Mouse (Mus musculus) cerebellum, postnatal 14 days (tissue): ENCODE data around the gene Osr1.

Experiments
- DNase-seq, 2 experiments: peaks; one replicate each; pipeline ENCODE4 v3.0.0; 2021; ENCODE audit warnings: mixed read lengths in 2 of 2

Gene Osr1

DNA sequence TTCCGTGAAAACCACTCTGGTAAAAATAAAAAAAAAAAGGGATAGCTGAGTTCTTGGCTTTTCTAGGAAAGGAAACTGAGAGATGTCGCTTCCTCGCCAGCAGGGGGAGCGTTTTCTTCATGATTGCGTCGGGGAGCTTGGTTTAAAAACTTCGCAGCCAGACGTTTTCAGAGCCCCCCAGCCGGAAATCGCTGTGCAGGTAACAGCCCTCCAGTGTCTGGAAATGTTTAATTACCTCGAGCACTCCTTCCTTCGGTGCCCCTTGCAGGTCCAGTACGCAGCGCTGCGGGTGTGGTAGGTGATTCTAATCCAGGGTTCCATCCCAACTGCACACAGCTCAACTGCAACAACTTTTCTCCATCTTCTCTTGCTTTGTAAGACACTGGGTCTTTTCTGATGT lies at the start of gene Osr1:
TSS of gene Osr1 (plus strand) at position 146 of the 400 bp plus-strand sequence.
- DNase-seq, result peak; percentile 80 to 83

- DNase-seq, result no peak
Observed at GRCm38 (mm10) chr12:9550328-9550727, 19.6 kb upstream of the Osr1 start.

- DNase-seq, result no peak
Observed at GRCm38 (mm10) chr12:9564956-9565355, 5.0 kb upstream of the Osr1 start.

DNA sequence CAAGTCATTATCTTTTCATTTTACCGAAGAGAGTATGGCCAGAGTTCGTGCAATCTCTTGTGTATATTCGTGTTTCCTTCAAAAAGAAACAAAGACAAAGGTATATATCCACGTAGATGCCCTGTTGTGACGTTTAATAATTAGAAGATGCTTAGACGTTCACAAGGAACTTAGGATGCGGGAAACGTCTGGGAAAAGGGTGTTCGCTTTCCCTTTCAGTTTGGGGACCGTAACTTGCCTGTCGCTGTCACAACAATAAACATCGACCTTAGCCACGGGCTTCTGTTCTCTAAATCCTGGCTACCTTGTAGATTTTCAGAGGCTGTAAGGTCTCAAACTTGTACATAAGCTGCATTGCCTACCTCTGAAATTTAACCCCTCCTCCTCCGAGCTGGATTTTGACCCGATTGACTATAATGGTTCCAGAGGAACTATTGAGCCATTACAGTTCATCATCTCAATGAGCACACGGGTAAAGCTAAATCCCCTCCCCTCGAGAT lies 630 bp downstream of the Osr1 start:
- DNase-seq, result no peak

DNA sequence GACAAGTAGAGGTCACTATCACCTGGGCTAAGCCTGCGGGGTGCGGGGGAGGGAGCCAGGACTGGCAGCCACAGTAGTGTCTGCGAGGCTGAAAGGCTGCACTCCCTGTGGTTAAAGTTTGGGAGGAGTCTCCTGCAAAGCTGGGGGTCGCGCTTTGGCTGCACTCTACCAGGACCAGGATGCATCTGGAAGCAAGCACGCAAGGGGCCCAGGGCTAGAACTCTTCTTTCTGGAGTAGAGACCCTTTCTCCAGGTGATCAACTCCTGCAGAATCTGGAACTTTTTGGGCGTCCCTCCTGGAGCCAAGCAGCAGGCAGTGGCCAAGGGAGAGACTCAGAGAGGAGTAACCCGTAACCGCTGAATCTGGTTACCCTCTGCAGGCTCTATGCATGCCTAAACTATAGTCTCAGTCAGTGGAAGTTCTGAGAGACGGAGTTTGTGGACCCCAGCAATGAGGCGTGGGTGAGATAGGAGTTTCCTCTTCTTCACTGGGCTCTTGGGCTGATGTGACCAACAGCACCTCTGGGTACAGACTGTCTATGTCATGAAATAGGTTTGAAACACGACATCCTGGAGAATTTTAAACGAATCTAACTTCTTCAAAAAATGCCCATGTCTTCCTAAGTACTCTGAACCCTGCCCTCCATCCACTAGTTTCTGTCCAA lies 1.5 kb downstream of the Osr1 start:
- no peak for DNase-seq

- DNase-seq, result no peak
Observed at GRCm38 (mm10) chr12:9572022-9572421, 2.1 kb downstream of the Osr1 start.

GRCm38 (mm10) chr12:9573682-9574081 lies 3.8 kb downstream of the Osr1 start:
- DNase-seq, result no peak

DNA sequence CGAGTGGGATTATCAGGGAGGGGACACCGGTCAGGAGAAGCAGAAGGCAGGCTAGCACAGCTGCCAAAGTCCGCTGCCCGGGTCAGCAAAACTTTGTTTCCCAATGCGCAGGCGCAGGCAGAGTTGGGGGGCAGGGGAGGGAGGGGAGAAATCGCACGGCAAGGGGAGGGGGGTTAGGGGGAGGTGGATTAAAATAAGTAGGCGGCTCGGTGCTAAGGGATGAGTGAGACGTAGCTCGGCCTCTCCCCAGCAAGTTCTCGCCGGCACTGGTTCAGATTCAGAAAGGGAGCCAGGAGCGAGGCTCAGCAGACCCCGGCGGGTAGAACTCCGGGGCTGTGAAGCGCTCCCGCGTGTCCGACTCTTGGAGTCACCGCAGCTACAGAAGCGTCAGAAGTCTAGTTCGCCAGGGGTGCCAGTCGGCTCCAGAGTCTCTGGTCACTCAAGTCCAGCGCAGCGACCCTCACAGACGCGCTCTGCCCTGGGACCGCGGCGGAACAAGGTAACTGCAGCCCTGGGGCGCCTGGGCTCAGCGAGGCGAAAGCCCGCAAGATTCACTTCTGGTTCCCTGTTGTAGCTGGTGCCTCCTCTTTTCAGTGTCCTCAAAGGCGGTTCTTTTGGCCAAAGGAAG lies 4.4 kb downstream of the Osr1 start:
- DNase-seq, result peak in 1 of 2 experiments; percentile 25

DNA sequence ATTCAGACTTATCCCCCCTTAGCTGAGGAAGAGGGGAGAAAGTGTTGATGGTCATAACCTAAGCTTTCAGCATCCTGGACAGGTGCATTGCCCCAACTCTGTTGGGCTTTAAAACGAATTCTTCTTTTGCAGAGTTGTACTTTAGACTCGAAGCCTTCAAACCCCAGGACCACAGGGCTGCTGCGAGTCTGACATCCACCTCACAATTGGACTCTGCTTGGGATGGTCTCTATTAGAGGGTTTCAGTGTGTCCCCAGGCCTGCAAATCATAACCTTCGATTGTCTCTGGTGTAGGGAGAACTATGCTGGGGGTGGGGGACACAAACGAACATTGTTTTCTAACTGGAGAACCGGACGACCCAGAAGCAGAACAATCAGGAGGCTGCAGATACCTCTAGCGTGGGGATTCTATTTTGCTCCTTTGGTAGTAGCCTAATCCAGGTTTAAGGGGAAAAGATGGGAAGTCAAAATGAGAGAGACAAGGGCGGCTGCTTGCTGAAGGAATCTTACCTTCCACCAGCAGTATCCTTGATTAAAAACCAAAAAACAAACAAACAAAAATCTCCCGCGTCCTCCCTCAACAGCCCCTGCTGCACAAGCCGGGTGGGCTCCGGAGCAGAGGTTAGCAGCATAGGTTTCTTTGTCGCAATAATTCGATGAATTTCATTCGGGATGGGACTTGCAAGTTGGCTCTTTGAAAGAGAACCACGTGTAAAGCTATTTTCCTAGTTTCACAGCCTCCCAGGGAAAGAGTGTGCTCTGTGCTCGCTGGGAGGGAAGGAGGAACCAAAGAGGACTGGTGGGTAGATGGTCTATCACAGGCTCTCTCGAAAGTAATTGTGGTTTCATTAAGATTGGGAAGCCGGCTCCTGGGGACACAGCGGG lies 5.5 kb downstream of the Osr1 start:
- no peak for DNase-seq

GRCm38 (mm10) chr12:9576043-9576538 lies 6.2 kb downstream of the Osr1 start:
- no peak for DNase-seq

- DNase-seq, result no peak
Observed at GRCm38 (mm10) chr12:9577610-9578009, 7.7 kb downstream of the Osr1 start.

DNA sequence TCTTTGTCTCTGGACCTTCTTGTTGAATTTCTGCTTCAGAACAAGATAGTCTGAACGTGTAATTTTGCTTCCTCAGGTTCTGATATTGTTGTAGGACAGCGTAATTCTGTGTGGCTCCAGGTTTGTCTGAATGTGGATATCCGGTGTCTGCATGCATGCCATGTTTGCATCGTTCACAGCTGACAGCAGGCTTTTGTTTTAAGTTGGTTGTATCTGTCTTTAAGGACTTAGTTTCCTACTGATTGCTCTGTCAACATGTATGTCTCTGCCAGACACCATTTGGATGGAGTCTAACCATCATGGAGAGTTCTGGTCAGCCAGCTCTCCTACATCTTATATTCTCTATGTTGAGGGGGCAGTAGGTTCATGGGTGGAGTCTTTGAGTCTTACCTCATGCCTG lies 8.7 kb downstream of the Osr1 start:
- no peak for DNase-seq

DNA sequence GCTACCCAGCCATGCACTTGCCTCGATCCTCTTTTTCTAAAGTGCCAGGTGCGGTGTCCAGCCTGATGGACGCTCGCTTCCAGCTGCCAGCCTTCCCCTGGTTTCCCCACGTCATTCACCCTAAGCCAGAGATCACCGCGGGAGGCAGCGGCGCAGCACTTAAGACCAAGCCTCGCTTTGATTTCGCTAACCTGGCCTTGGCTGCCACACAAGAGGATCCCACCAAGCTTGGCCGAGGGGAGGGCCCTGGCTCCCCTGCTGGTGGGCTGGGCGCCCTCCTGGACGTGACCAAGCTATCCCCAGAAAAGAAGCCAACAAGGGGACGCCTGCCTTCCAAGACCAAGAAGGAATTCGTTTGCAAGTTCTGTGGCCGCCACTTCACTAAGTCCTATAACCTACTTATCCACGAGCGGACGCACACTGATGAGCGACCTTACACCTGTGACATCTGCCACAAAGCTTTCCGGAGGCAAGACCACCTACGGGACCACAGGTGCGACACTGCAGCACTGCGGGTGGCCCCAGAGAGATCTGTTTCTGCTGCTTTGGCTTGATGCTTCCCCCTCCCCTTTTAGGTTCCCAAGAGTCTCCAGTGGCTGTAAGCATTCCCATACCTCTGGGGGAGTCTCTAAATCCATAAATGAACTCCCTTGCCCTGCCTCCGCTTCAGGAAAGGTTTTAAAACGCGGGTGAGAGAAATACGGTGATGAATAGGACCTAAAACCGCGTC lies 9.6 kb downstream of the Osr1 start:
- DNase-seq, result no peak

DNA sequence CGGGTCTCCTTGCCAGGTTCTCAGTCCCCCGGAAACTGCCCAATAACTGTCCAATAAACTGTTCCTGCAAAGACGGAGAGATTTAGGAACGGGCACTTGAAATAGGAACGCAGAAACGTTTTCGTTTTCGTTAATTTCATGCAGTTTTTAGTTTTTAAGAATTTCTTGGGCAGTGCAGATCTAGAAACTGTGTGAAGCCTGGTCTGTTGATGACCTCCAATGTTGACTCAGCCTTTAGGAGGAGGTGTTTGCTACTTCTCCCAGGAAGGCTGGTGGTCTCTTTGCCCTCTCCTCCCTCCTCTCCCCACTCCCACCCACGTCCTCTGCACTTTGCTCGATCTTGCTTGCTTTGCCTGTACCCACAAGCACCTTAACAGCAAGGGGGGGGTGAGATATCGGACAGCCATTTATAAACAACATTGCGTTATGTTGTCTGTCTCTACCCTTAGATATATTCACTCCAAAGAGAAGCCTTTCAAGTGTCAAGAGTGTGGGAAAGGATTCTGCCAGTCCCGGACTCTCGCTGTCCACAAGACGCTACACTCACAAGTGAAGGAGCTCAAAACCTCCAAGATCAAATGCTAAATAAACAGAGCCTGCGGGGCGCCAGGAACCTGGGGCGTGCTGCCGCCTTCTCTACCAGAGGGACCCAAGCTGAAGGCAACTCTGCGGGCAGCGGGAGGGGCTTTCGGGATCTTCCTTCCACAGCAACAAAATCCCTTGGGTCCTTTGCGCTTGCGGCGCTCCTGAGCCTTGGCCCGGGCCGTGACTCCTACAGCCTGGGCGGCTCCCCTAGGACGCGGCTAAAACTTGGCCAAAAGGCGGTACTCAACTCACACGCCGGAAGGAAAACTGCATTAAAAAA lies 10.4 kb downstream of the Osr1 start:
- peak in 1 of 2 experiments; percentile 19 for DNase-seq

- no peak for DNase-seq
Observed at GRCm38 (mm10) chr12:9581011-9581410, 11.1 kb downstream of the Osr1 start.

DNA sequence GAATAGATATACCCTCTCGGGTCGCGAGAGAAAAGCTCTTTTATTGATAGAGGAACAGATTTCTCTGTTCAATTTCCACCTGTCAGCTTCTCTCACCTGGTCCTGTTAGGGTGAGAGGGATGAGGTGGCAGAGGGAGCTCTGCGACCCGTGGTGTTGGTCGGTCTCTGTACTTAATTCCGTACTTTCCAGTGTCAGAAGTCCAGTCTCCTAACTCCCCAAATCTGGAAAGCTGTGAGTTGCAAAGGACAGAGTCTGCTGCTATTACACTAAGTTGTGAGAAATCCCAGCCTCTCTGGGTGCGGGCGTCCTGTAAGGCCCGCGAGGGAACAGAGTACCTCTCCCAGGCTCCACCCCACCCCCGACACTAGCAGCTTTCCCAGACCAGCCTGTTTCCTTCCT lies 11.6 kb downstream of the Osr1 start:
- no peak for DNase-seq

DNA sequence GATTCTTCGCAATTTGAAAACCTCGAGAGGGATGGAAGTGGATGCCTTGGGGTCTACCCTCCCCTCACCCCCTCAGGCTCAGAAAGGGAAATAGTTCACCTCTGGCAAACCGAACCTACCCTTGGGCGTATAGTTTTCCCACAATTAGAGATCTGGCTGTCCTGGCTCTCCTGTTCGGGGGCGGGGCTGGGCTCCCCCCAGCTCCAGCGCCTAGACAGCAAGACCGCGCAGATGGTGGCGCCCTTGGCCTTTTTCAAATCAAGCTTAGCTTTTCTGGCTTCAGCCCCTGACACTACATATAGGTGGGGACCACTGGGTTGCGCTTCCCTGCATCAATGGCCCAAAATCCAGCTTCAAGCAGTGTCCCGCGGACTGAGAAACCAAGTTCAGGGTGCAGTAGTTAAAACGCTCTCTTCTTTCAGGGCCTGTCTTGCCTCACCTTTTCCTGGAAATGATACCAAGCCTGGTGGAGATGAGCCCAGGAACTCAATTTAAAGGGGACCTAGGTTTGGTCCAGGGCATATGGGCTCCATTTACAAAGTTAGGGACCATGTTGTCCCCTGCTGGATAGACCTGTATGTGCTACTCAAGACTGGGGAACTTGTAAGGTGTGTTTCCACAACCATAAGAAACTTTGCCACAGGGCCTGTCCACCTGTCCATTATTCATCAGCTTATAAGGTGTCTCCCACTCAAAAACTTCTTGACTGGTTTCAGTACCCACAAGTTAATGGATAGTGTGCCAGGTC lies 12.5 kb downstream of the Osr1 start:
- peak in 1 of 2 experiments; percentile 25 for DNase-seq

DNA sequence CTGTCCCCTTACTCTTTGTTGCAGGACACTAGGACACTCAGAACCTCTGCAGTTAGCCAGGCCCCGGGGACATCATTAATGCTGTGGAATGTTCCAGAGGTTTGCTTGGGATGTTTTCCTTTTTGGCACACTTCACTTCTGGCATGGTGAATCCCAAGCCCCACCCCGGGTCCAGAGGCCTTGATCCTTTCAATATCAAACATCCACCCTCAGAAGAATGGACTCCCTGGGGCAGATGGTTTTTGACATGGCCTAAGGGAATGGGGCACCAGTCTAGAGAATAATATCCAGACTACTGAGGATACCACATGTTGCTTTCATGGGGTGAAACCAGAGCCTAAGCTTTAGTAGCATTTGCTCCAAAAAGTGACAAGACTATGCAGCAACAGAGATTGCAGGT lies 13.5 kb downstream of the Osr1 start:
- no peak for DNase-seq

DNA sequence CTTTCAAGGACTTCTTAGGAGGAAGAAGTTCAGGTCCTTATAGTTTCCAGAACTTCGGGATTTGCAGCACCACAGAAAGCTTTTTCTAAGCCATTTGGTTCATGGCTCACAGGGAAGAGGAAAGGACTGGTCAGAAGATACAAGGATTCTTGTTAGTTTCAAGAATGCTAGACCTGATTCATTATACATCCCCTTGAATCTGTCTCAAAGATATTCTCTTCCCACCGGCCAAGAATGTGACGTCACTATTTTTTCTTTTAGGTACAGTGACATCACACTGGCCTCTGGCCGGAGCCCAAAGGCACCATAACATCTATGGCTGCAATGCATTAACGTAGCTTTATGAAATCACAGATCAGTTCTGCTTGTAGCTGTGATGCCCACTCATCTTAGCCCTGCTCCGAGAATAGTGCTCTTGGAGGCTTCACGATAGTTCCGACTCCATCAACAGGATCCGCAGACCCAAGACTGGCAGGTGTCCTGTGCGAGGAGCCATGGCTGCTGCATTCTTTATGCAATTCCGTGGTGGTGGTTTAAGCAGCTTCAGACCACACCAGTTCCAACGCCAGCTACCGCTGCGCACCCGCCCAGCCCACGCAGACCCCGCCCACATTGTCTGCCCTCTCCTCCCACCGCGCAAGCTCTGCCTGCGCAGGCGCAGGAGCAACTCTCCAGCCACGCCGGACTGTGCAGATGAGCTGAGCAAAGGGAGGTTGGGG lies 14.6 kb downstream of the Osr1 start:
- peak; percentile 71 to 78 for DNase-seq

DNA sequence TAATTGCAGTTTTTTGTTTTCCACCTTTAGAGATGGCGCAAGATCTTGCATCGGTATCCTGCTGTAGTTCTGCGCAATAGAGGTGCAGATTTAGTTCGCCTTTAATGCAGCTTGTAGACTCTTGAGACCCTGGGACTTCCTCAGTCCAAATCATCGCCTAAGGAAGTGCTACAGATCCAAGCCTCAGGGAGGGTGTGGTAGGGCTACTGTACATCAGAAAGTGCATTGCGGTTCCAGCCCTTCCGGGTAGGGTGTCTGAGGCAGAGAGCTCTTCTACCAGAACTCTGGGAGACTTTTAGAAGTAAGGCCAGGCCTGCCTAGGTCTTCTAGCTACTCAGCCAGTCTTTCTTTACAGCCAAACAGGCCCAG lies 15.2 kb downstream of the Osr1 start:
- DNase-seq, result no peak
